Mouse (Mus musculus): ENCODE measurements at regions not wholly inside any gene's neighbourhood (a gene's known extent, or its start where the extent isn't known, plus 50 kb on each side); places are given as distances from the start of the nearest gene placed in this dataset.
A peak's percentile ranks its signal among the peaks of the same experiment; 100 is the strongest.

GRCm38 (mm10) chr13:30600194-30600593, 55.0 kb upstream of the Uqcrfs1 start:
- no peak for DNase-seq (ENCODE audit: low read depth)

GRCm38 (mm10) chr13:30600625-30601407, 55.7 kb upstream of the Uqcrfs1 start:
- no peak for DNase-seq (ENCODE audit: low read depth)

- DNase-seq (ENCODE audit: low read depth) = peak; percentile 27
Observed at GRCm38 (mm10) chr13:30603936-30604335, 55.9 kb upstream of the Dusp22 start.

GRCm38 (mm10) chr13:30607343-30607742, 52.5 kb upstream of the Dusp22 start:
- no peak for DNase-seq (ENCODE audit: low read depth)

- no peak for DNase-seq (ENCODE audit: low read depth)
Observed at GRCm38 (mm10) chr13:30607881-30608280, 51.9 kb upstream of the Dusp22 start.

GRCm38 (mm10) chr13:30609784-30610183, 50.0 kb upstream of the Dusp22 start:
- DNase-seq (ENCODE audit: low read depth) = no peak

All from fibroblast of lung, adult 2 months (primary cell).